ENCODE assay signal across 8 mouse cellular contexts in genomic region chr19:55316109-55316714, GRCm38 (mm10). TPM values are rescaled to one million over a fixed set of nuclear protein-coding genes. Genes with fewer than 3 reads are reported as not detected.
DNase-seq lines count a peak whose midpoint lies in the region; ATAC-seq and TF ChIP-seq lines count a peak whose summit lies in the region.

Vti1a (plus strand) TSS chr19:55316295.

- peaks cover 26% of the 10 kb centered on the region for H3K4me1 ChIP-seq in heart, embryonic 12.5 days (replicated peaks)
- no peaks in the 10 kb centered on the region for H3K4me1 ChIP-seq in kidney, postnatal 0 days (replicated peaks; ENCODE audit: insufficient read depth, low read length)
- peaks cover 21% of the 10 kb centered on the region for H3K4me1 ChIP-seq in liver, embryonic 11.5 days (replicated peaks; ENCODE audit: control insufficient read depth, insufficient read depth, low read length)
- peaks cover 10% of the 10 kb centered on the region for H3K4me1 ChIP-seq in stomach, embryonic 14.5 days (ENCODE audit: control insufficient read depth, insufficient read depth, low read length)

- DNase-seq in CD4-positive helper T cell, adult 2 months (ENCODE audit: low read depth, low spot score): peak; percentile 94
- DNase-seq in brain, embryonic 18.5 days (ENCODE audit: low read depth, low spot score): peak; percentile 83
- peak; percentile 91 for DNase-seq in kidney, postnatal 0 days (ENCODE audit: low spot score)
- peak; percentile 84 for DNase-seq in liver, embryonic 11.5 days (ENCODE audit: low spot score)
- peak; percentile 97 for DNase-seq in naive thymus-derived CD4-positive, alpha-beta T cell, adult 2 months (ENCODE audit: low read depth)

- peak; percentile 53 for TF ChIP-seq CTCF in kidney, postnatal 0 days (IDR thresholded peaks at IDR 0.05; ENCODE audit: low read depth)

- peak; percentile 87 for ATAC-seq in erythroid progenitor cell, adult 5-6 weeks (replicated peaks; ENCODE audit: low FRiP score, poor library complexity, severe bottlenecking)
- ATAC-seq in heart, embryonic 12.5 days (ENCODE audit: insufficient number of reproducible peaks, low FRiP score): peak; percentile 88
- ATAC-seq in kidney, postnatal 0 days (replicated peaks; ENCODE audit: low FRiP score, low read depth): peak; percentile 89
- ATAC-seq in liver, embryonic 11.5 days (replicated peaks; ENCODE audit: low FRiP score): peak; percentile 91
- peak; percentile 89 for ATAC-seq in stomach, embryonic 14.5 days (ENCODE audit: insufficient number of reproducible peaks, insufficient read depth, low FRiP score, low read depth)

- H3K27me3 ChIP-seq in heart, embryonic 12.5 days (replicated peaks): no peaks in the 10 kb centered on the region
- no peaks in the 10 kb centered on the region for H3K27me3 ChIP-seq in kidney, postnatal 0 days (ENCODE audit: insufficient read depth, low read length)
- H3K27me3 ChIP-seq in liver, embryonic 11.5 days (replicated peaks; ENCODE audit: control insufficient read depth, insufficient read depth, low read length): no peaks in the 10 kb centered on the region
- no peaks in the 10 kb centered on the region for H3K27me3 ChIP-seq in stomach, embryonic 14.5 days (ENCODE audit: control insufficient read depth, insufficient read depth, low read length)

- H3K36me3 ChIP-seq in heart, embryonic 12.5 days: peaks cover 9% of the 10 kb centered on the region
- H3K36me3 ChIP-seq in kidney, postnatal 0 days (ENCODE audit: insufficient read depth, low read length): peaks cover 9% of the 10 kb centered on the region; the same call in 1 of the 2 replicates
- peaks cover 9% of the 10 kb centered on the region; the same call in 1 of the 2 replicates for H3K36me3 ChIP-seq in liver, embryonic 11.5 days (ENCODE audit: control insufficient read depth, insufficient read depth, low read length)
- H3K36me3 ChIP-seq in stomach, embryonic 14.5 days (ENCODE audit: control insufficient read depth, insufficient read depth, low read length): 0 out of 2 replicates have a peak, but pooled peaks cover 7% of the 10 kb centered on the region

- under 1% methylated on average over 48 of the region's 48 CpGs for WGBS in heart, embryonic 12.5 days
- WGBS in kidney, postnatal 0 days: under 1% methylated on average over 48 of the region's 48 CpGs
- under 1% methylated on average over 48 of the region's 48 CpGs for WGBS in liver, embryonic 11.5 days
- under 1% methylated on average over 47 of the region's 48 CpGs for WGBS in stomach, embryonic 14.5 days

- H3K9ac ChIP-seq in heart, embryonic 12.5 days: peak within 1 kb of the TSS; percentile 75
- H3K9ac ChIP-seq in kidney, postnatal 0 days (ENCODE audit: low read depth, low read length): peak within 1 kb of the TSS; percentile 74
- peak within 1 kb of the TSS; percentile 79 for H3K9ac ChIP-seq in liver, embryonic 11.5 days (ENCODE audit: low read depth, low read length)
- peak within 1 kb of the TSS; percentile 60 for H3K9ac ChIP-seq in stomach, embryonic 14.5 days (replicated peaks; ENCODE audit: low read depth, low read length)

- H3K27ac ChIP-seq in heart, embryonic 12.5 days (ENCODE audit: poor library complexity, severe bottlenecking): peak within 1 kb of the TSS; percentile 72
- peak within 1 kb of the TSS; percentile 89 for H3K27ac ChIP-seq in kidney, postnatal 0 days
- H3K27ac ChIP-seq in liver, embryonic 11.5 days (ENCODE audit: low read depth, low read length): peak within 1 kb of the TSS; percentile 83
- H3K27ac ChIP-seq in stomach, embryonic 14.5 days (ENCODE audit: low read length): peak within 1 kb of the TSS; percentile 86

- H3K4me3 ChIP-seq in heart, embryonic 12.5 days: peak within 1 kb of the TSS; percentile 92
- H3K4me3 ChIP-seq in kidney, postnatal 0 days (replicated peaks; ENCODE audit: low read depth, low read length): peak within 1 kb of the TSS; percentile 77
- peak within 1 kb of the TSS; percentile 82 for H3K4me3 ChIP-seq in liver, embryonic 11.5 days (ENCODE audit: low read depth, low read length)
- peak within 1 kb of the TSS; percentile 76 for H3K4me3 ChIP-seq in stomach, embryonic 14.5 days (ENCODE audit: low read depth, low read length)

- no peaks in the 10 kb centered on the region for H3K9me3 ChIP-seq in heart, embryonic 12.5 days (replicated peaks)
- H3K9me3 ChIP-seq in kidney, postnatal 0 days (replicated peaks; ENCODE audit: low read length): no peaks in the 10 kb centered on the region
- H3K9me3 ChIP-seq in liver, embryonic 11.5 days (ENCODE audit: control insufficient read depth, low read length): no peaks in the 10 kb centered on the region
- H3K9me3 ChIP-seq in stomach, embryonic 14.5 days (ENCODE audit: control insufficient read depth, low read depth, low read length): no peaks in the 10 kb centered on the region

- peak within 1 kb of the TSS; percentile 98 for H3K4me2 ChIP-seq in heart, embryonic 12.5 days
- peak within 1 kb of the TSS; percentile 95 for H3K4me2 ChIP-seq in kidney, postnatal 0 days (ENCODE audit: low read length)
- H3K4me2 ChIP-seq in liver, embryonic 11.5 days: peak within 1 kb of the TSS; percentile 83
- H3K4me2 ChIP-seq in stomach, embryonic 14.5 days (replicated peaks; ENCODE audit: low read depth, low read length): peak within 1 kb of the TSS; percentile 91

RNA-seq across cellular contexts. Expression of gene Vti1a, which starts in this region (rescaled TPM):
- total RNA-seq in erythroid progenitor cell, adult 5-6 weeks (2015; ENCODE audit: low replicate concordance): 22.0 and 40.7 TPM in 2 replicates
- 52.6 and 80.7 TPM in 2 replicates for total RNA-seq in erythroid progenitor cell, adult 5-6 weeks (2017; ENCODE audit: low replicate concordance)
- polyA plus RNA-seq in heart, embryonic 12.5 days (2016; fragmentation: Nextera tagmentation; extraction: Ambion mirVana): 19.6 TPM in 2 replicates
- polyA plus RNA-seq in kidney, postnatal 0 days (2015; fragmentation: Nextera tagmentation; extraction: Ambion mirVana): 22.4 and 24.5 TPM in 2 replicates
- polyA plus RNA-seq in liver, embryonic 11.5 days (2014; fragmentation: Nextera tagmentation; extraction: Ambion mirVana): 26.4 and 30.1 TPM in 2 replicates
- 27.2 and 29.9 TPM in 2 replicates for polyA plus RNA-seq in stomach, embryonic 14.5 days (2014; fragmentation: Nextera tagmentation; extraction: Ambion mirVana)

Comparison
In these comparisons a context has a peak if more than half of its experiments do, and no peak if none do; other contexts are left out.
1. Peak in every context shown above with its lines: DNase-seq, ATAC-seq, H3K4me3 ChIP-seq and H3K27ac ChIP-seq.